Mouse (Mus musculus) CH12.LX (cell line): ENCODE results near the gene Romo1. TPM values are rescaled to one million over a fixed set of nuclear protein-coding genes. Genes with fewer than 3 reads are reported as not detected.

Experiments
- DNase-seq: peaks from one replicate; pipeline ENCODE4 v3.0.0-alpha.2; 2013; ENCODE audit errors: extremely low read depth
- H3K27ac ChIP-seq: 2 replicates; pipeline ENCODE4 v1.5.1; 2012; ENCODE audit warnings: low read depth, mild to moderate bottlenecking, control low read depth, moderate library complexity; ENCODE audit not compliant: insufficient read depth
- H3K27me3 ChIP-seq: replicated peaks from 2 replicates; pipeline ENCODE3; 2012; ENCODE audit warnings: inconsistent platforms
- H3K36me3 ChIP-seq, 2 experiments: replicated peaks in 1 of 2; 2 replicates each; pipeline versions ENCODE3 to v1.6.1; 2012; ENCODE audit warnings: inconsistent platforms in 1 of 2, low read length in 1 of 2, mild to moderate bottlenecking in 1 of 2, mixed read lengths in 1 of 2, moderate library complexity in 1 of 2; ENCODE audit not compliant: control insufficient read depth in 1 of 2, insufficient read depth in 1 of 2
- H3K4me1 ChIP-seq, 2 experiments: 2 replicates each; pipeline ENCODE4 v1.6.1; 2012; ENCODE audit warnings: inconsistent platforms in 1 of 2, moderate library complexity in 1 of 2; ENCODE audit not compliant: insufficient read depth in 2 of 2, control insufficient read depth in 1 of 2
- H3K4me2 ChIP-seq: 2 replicates; pipeline ENCODE4 v1.6.1; 2012; ENCODE audit warnings: low read depth, mild to moderate bottlenecking, control low read depth; ENCODE audit not compliant: poor library complexity, insufficient read depth, severe bottlenecking
- H3K4me3 ChIP-seq, 3 experiments: fragments of 150-350 bp in 1 of 3; sonication (generic) in 1 of 3; replicated peaks in 1 of 3; 2 replicates each; pipeline versions ENCODE3 to v1.5.1; 2011 to 2012; ENCODE audit warnings: low read depth in 2 of 3, low read length in 2 of 3, mild to moderate bottlenecking in 2 of 3, moderate library complexity in 2 of 3, control low read depth in 1 of 3, improper control_type of control experiment in 1 of 3, inconsistent platforms in 1 of 3, mixed read lengths in 1 of 3; ENCODE audit not compliant: poor library complexity in 1 of 3
- H3K79me2 ChIP-seq: replicated peaks from 2 replicates; pipeline ENCODE4 v1.6.1; 2012; ENCODE audit warnings: mild to moderate bottlenecking, moderate library complexity; ENCODE audit not compliant: control insufficient read depth, poor library complexity, insufficient read depth, severe bottlenecking; ENCODE audit errors: extremely low read depth
- H3K9ac ChIP-seq: 2 replicates; pipeline ENCODE4 v1.6.1; 2012; ENCODE audit warnings: low read depth, mild to moderate bottlenecking, control low read depth, moderate library complexity; ENCODE audit not compliant: insufficient read depth
- H3K9me3 ChIP-seq: replicated peaks from 2 replicates; pipeline ENCODE3; 2012; ENCODE audit warnings: low read length, inconsistent platforms, mixed read lengths
- BHLHE40 ChIP-seq: IDR thresholded peaks from 2 replicates; pipeline ENCODE4 v1.6.1; 2011; ENCODE audit warnings: mild to moderate bottlenecking, low read depth, low read length, improper control_type of control experiment
- CHD2 ChIP-seq: IDR thresholded peaks from 2 replicates; pipeline ENCODE4 v1.6.1; 2011; ENCODE audit warnings: low read length, improper control_type of control experiment
- CTCF ChIP-seq, 2 experiments: IDR thresholded peaks in 1 of 2; conservative IDR thresholded peaks in 1 of 2; 2 replicates each; pipeline ENCODE4 v1.5.1; 2011 to 2012; ENCODE audit warnings: low read depth in 2 of 2, low read length in 2 of 2, improper control_type of control experiment in 1 of 2, inconsistent platforms in 1 of 2, mild to moderate bottlenecking in 1 of 2, moderate library complexity in 1 of 2
- ELF1 ChIP-seq: IDR thresholded peaks from 2 replicates; pipeline ENCODE4 v1.6.1; 2014; ENCODE audit warnings: low read depth, mild to moderate bottlenecking, inconsistent platforms, low read length, improper control_type of control experiment
- ETS1 ChIP-seq: conservative IDR thresholded peaks from 2 replicates; pipeline ENCODE4 v1.6.1; 2012; ENCODE audit warnings: low read depth, mild to moderate bottlenecking, inconsistent platforms, low read length, improper control_type of control experiment, moderate library complexity
- GABPA ChIP-seq: IDR thresholded peaks from 2 replicates; pipeline ENCODE4 v1.6.1; 2012; ENCODE audit warnings: low read depth, low read length, improper control_type of control experiment, inconsistent platforms; ENCODE audit not compliant: insufficient replicate concordance
- HCFC1 ChIP-seq: IDR thresholded peaks from 2 replicates; pipeline ENCODE4 v1.6.1; 2012; ENCODE audit warnings: low read depth, mild to moderate bottlenecking, inconsistent platforms, low read length, improper control_type of control experiment
- JUN ChIP-seq: IDR thresholded peaks from 2 replicates; pipeline ENCODE4 v1.6.1; 2011; ENCODE audit warnings: low read depth, mild to moderate bottlenecking, low read length, improper control_type of control experiment, moderate library complexity; ENCODE audit not compliant: insufficient read depth
- JUND ChIP-seq: conservative IDR thresholded peaks from 2 replicates; pipeline ENCODE4 v1.6.1; 2011; ENCODE audit warnings: low read depth, low read length, improper control_type of control experiment
- MAFK ChIP-seq: IDR thresholded peaks from 2 replicates; pipeline ENCODE4 v1.6.1; 2011; ENCODE audit warnings: low read length, improper control_type of control experiment; ENCODE audit not compliant: insufficient replicate concordance
- MAX ChIP-seq: IDR thresholded peaks from 2 replicates; pipeline ENCODE4 v1.6.1; 2011; ENCODE audit warnings: low read length, improper control_type of control experiment
- MEF2A ChIP-seq: IDR thresholded peaks from 2 replicates; pipeline ENCODE4 v1.6.1; 2014; ENCODE audit warnings: low read depth, mild to moderate bottlenecking, inconsistent platforms, low read length, improper control_type of control experiment, borderline replicate concordance
- MXI1 ChIP-seq: IDR thresholded peaks from 2 replicates; pipeline ENCODE4 v1.6.1; 2011; ENCODE audit warnings: mild to moderate bottlenecking, low read depth, low read length, improper control_type of control experiment
- MYC ChIP-seq: IDR thresholded peaks from 2 replicates; pipeline ENCODE4 v1.6.1; 2011; ENCODE audit warnings: low read depth, mild to moderate bottlenecking, improper control_type of control experiment, low read length
- NRF1 ChIP-seq: IDR thresholded peaks from 2 replicates; pipeline ENCODE4 v1.6.1; 2014; ENCODE audit warnings: low read depth, mild to moderate bottlenecking, inconsistent platforms, low read length, improper control_type of control experiment, moderate library complexity
- PAX5 ChIP-seq: IDR thresholded peaks from 2 replicates; pipeline ENCODE4 v1.6.1; 2012; ENCODE audit warnings: low read length, inconsistent platforms, mixed read lengths
- SMC3 ChIP-seq: IDR thresholded peaks from 2 replicates; pipeline ENCODE4 v1.6.1; 2011; ENCODE audit warnings: low read depth, low read length, improper control_type of control experiment
- TBP ChIP-seq: conservative IDR thresholded peaks from 2 replicates; pipeline ENCODE4 v1.6.1; 2011; ENCODE audit warnings: low read depth, low read length, improper control_type of control experiment
- TCF12 ChIP-seq: IDR thresholded peaks from 2 replicates; pipeline ENCODE4 v1.6.1; 2014; ENCODE audit warnings: low read depth, mild to moderate bottlenecking, inconsistent platforms, low read length, improper control_type of control experiment
- UBTF ChIP-seq: IDR thresholded peaks from 2 replicates; pipeline ENCODE4 v1.6.1; 2012; ENCODE audit warnings: low read depth, mild to moderate bottlenecking, inconsistent platforms, low read length, improper control_type of control experiment, moderate library complexity
- USF1 ChIP-seq: IDR thresholded peaks from 2 replicates; pipeline ENCODE4 v1.6.1; 2014; ENCODE audit warnings: low read depth, mild to moderate bottlenecking, inconsistent platforms, low read length, improper control_type of control experiment
- USF2 ChIP-seq: conservative IDR thresholded peaks from 2 replicates; pipeline ENCODE4 v1.6.1; 2011; ENCODE audit warnings: low read depth, low read length, improper control_type of control experiment
- ZC3H11A ChIP-seq: IDR thresholded peaks from 2 replicates; pipeline ENCODE4 v1.6.1; 2012; ENCODE audit warnings: low read depth, mild to moderate bottlenecking, inconsistent platforms, low read length, improper control_type of control experiment
- ZKSCAN1 ChIP-seq: IDR thresholded peaks from 2 replicates; pipeline ENCODE4 v1.6.1; 2012; ENCODE audit warnings: low read depth, inconsistent platforms, low read length, improper control_type of control experiment, borderline replicate concordance
- ZNF384 ChIP-seq: IDR thresholded peaks from 2 replicates; pipeline ENCODE4 v1.6.1; 2012; ENCODE audit warnings: low read depth, low read length, improper control_type of control experiment, inconsistent platforms
- dilution Hi-C: fragments of 300-500 bp; cut with MboI; formaldehyde crosslinking; loops from 2 replicates; pipeline ENCODE4 v1.14.3; 2020; ENCODE audit warnings: low sequenced_read_pairs; ENCODE audit not compliant: extremely low pct_unique_long_range_greater_than_20kb, extremely low pct_ligation_motif_present
- in situ Hi-C: fragments of 300-500 bp; cut with MboI; formaldehyde crosslinking; loops from 3 replicates; pipeline ENCODE4 v1.14.3; 2019; ENCODE audit warnings: low sequenced_read_pairs, low pct_ligation_motif_present, low pct_unique_long_range_greater_than_20kb, mixed read lengths
- polyA plus RNA-seq: library from polyadenylated mRNA; unstranded; fragments of >175 nt; gene quantifications from 2 replicates; pipeline ENCODE4 v1.2.1, GENCODE M21; 2012; ENCODE audit warnings: low read depth; ENCODE audit not compliant: insufficient read length
- total RNA-seq, 2 experiments: library from RNA; depleted of rRNA; stranded (reverse); fragments of 300-350 nt in 1 of 2; fragments of >200 nt in 1 of 2; gene quantifications; 2 replicates each; pipeline ENCODE4 v1.2.3; 2012 to 2014

Gene Romo1
- total and polyA plus RNA-seq, 3 experiments = 130 to 303 (median 292) TPM

DNA sequence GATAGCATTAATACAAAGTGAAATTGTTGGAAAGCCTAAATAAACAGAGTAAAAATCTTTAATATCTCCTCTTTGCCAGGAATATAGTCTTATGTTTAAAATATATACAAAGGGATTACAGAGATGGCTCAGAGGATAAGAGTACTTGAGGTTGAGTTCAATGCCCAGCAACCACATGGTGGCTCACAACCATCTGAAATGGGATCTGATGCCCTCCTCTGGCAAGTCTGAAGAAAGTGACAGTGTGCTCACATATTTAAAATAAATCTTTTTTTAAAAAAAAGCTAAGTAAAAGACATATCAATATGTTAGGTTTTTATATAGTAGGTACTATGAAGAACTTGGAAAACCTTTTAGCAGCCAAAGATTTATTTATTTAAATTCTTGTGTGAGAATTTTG lies 7.7 kb downstream of the Romo1 start:
- Histone ChIP-seq H3K27ac (no peak overlapping the region), H3K9ac (no peak overlapping the region), H3K27me3 (no peaks in the 10 kb centered on the region), H3K9me3 (no peaks in the 10 kb centered on the region), H3K4me2 (no peak overlapping the region), H3K79me2 (peaks cover 47% of the 10 kb centered on the region), H3K4me1 (peaks cover 0 to 22% of the 10 kb centered on the region in 2 experiments; a peak in 2 of 4 replicates), H3K36me3 (peaks cover 47 to 87% of the 10 kb centered on the region in 2 experiments), H3K4me3 (no peak overlapping the region)
- no peak for DNase-seq
- in situ Hi-C loops = no loop called here
- TF ChIP-seq TCF12 (no peak), ETS1 (no peak), CHD2 (no peak), CTCF (conservative IDR thresholded peaks at IDR 0.05 in 1 of 2, IDR thresholded peaks at IDR 0.05 in 1 of 2; ENCODE audit: low read depth in 2 of 2, low read length in 2 of 2) (no peak; a peak in 1 of 4 replicates), BHLHE40 (no peak), SMC3 (no peak), JUN (no peak), UBTF (no peak), MAFK (no peak), GABPA (no peak), MEF2A (no peak), NRF1 (no peak), TBP (no peak), ZNF384 (no peak), MYC (no peak), ZC3H11A (no peak), HCFC1 (no peak), ELF1 (no peak), JUND (no peak), MXI1 (no peak)
- dilution Hi-C loops = no loop called here

DNA sequence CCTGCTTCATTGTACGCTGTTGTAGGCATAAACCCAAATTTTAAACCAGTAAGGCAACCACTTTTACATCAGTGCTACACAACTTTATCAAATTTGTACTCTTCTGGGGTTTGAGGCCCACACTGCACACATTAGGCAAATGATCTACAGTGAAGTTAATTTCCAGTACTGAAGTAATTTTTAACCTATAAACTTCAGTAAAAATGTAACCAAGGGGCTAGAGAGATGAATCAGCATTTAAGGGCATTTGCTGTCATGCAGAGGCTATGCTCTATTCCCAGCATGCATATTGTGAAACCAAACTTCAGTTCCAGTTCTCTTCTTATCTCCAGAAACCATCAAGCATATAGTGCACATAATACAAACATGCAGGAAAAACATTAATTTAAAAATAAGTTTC lies 21.6 kb downstream of the Romo1 start:
- Histone ChIP-seq H3K9me3 (no peaks in the 10 kb centered on the region), H3K4me1 (no peaks in the 10 kb centered on the region; a peak in 1 of 4 replicates), H3K79me2 (peaks cover 65% of the 10 kb centered on the region), H3K4me2 (no peak overlapping the region), H3K4me3 (no peak overlapping the region), H3K9ac (no peak overlapping the region), H3K27me3 (no peaks in the 10 kb centered on the region), H3K27ac (no peak overlapping the region), H3K36me3 (peaks cover 48 to 89% of the 10 kb centered on the region in 2 experiments)
- dilution Hi-C loops (no loop called here), in situ Hi-C loops (no loop called here)
- DNase-seq = no peak
- TF ChIP-seq MAX = no peak
- TF ChIP-seq ZKSCAN1 = no peak
- TF ChIP-seq JUND = no peak
- no peak for TF ChIP-seq MEF2A
- no peak for TF ChIP-seq JUN
- no peak for TF ChIP-seq MYC
- TF ChIP-seq PAX5 = no peak
- TF ChIP-seq USF2 = no peak
- no peak for TF ChIP-seq USF1
